Mouse (Mus musculus): ENCODE measurements around the gene Olfr679. TPM values are rescaled to one million over a fixed set of nuclear protein-coding genes. Genes with fewer than 3 reads are reported as not detected.

The Olfr679 gene
- polyA plus RNA-seq, 1 experiment, result not detected

GRCm38 (mm10) chr7:105116536-105116935 lies 35.5 kb downstream of the Olfr679 start, which contains the start of gene Olfr681:
Gene Olfr681 (plus strand): TSS chr7:105116836.
- Histone ChIP-seq H3K9ac (ENCODE audit: low read depth, poor library complexity, severe bottlenecking) (no peak within 1 kb of the TSS), H3K36me3 (ENCODE audit: control insufficient read depth, insufficient read depth, low read length, poor library complexity, severe bottlenecking) (no peaks in the 10 kb centered on the region), H3K4me1 (ENCODE audit: control insufficient read depth, insufficient read depth, low read length) (no peaks in the 10 kb centered on the region), H3K9me3 (replicated peaks; ENCODE audit: control insufficient read depth, insufficient read depth, low read length, poor library complexity, severe bottlenecking) (no peaks in the 10 kb centered on the region), H3K4me3 (ENCODE audit: low read depth, low read length) (no peak within 1 kb of the TSS), H3K27ac (ENCODE audit: insufficient read depth, low read length) (no peak within 1 kb of the TSS), H3K27me3 (ENCODE audit: control insufficient read depth, insufficient read depth, low read length, poor library complexity, severe bottlenecking) (no peaks in the 10 kb centered on the region)
- TF ChIP-seq EP300 (IDR thresholded peaks at IDR 0.05; ENCODE audit: insufficient read depth, low read depth, low read length) (no peak), POLR2A (IDR thresholded peaks at IDR 0.05; ENCODE audit: insufficient read depth, low read length) (no peak), CTCF (IDR thresholded peaks at IDR 0.05; ENCODE audit: low read depth, low read length) (no peak)

Other genes with a start within 250 kb of the Olfr679 start
- gene Usp17lb, start 238.6 kb upstream of the Olfr679 start, polyA plus RNA-seq (2011; ENCODE audit: insufficient read depth, insufficient read length, low read depth, missing spikeins), result not detected in 2 replicates
- gene Usp17la, start 224.2 kb upstream of the Olfr679 start, polyA plus RNA-seq (2011; ENCODE audit: insufficient read depth, insufficient read length, low read depth, missing spikeins), result 0.29 TPM in 1 of 2 replicates, not detected in the other
- gene Olfr665, start 203.2 kb upstream of the Olfr679 start, polyA plus RNA-seq (2011; ENCODE audit: insufficient read depth, insufficient read length, low read depth, missing spikeins), result not detected in 2 replicates
- not detected in 2 replicates for gene Olfr666, start 185.3 kb upstream of the Olfr679 start, polyA plus RNA-seq (2011; ENCODE audit: insufficient read depth, insufficient read length, low read depth, missing spikeins)
- gene Olfr667, start 159.7 kb upstream of the Olfr679 start, polyA plus RNA-seq (2011; ENCODE audit: insufficient read depth, insufficient read length, low read depth, missing spikeins), result not detected in 2 replicates
- gene Olfr668, start 153.1 kb upstream of the Olfr679 start, polyA plus RNA-seq (2011; ENCODE audit: insufficient read depth, insufficient read length, low read depth, missing spikeins), result not detected in 2 replicates
- gene Olfr669, start 147.0 kb upstream of the Olfr679 start, polyA plus RNA-seq (2011; ENCODE audit: insufficient read depth, insufficient read length, low read depth, missing spikeins), result not detected in 2 replicates
- gene Olfr670, start 118.6 kb upstream of the Olfr679 start, polyA plus RNA-seq (2011; ENCODE audit: insufficient read depth, insufficient read length, low read depth, missing spikeins), result not detected in 2 replicates
- gene Olfr671, start 102.1 kb upstream of the Olfr679 start, polyA plus RNA-seq (2011; ENCODE audit: insufficient read depth, insufficient read length, low read depth, missing spikeins), result not detected in 2 replicates
- not detected in 2 replicates for gene Olfr672, start 79.2 kb upstream of the Olfr679 start, polyA plus RNA-seq (2011; ENCODE audit: insufficient read depth, insufficient read length, low read depth, missing spikeins)
- not detected in 2 replicates for gene Olfr675, start 52.7 kb upstream of the Olfr679 start, polyA plus RNA-seq (2011; ENCODE audit: insufficient read depth, insufficient read length, low read depth, missing spikeins)
- gene Olfr676, start 48.5 kb upstream of the Olfr679 start, polyA plus RNA-seq (2011; ENCODE audit: insufficient read depth, insufficient read length, low read depth, missing spikeins), result not detected in 2 replicates
- not detected in 2 replicates for gene Olfr677, start 29.8 kb upstream of the Olfr679 start, polyA plus RNA-seq (2011; ENCODE audit: insufficient read depth, insufficient read length, low read depth, missing spikeins)
- gene Olfr678, start 16.7 kb upstream of the Olfr679 start, polyA plus RNA-seq (2011; ENCODE audit: insufficient read depth, insufficient read length, low read depth, missing spikeins), result not detected in 2 replicates
- gene Olfr680-ps1, start 11.6 kb downstream of the Olfr679 start, polyA plus RNA-seq (2011; ENCODE audit: insufficient read depth, insufficient read length, low read depth, missing spikeins), result not detected in 2 replicates
- gene Olfr681, start 35.6 kb downstream of the Olfr679 start, polyA plus RNA-seq (2011; ENCODE audit: insufficient read depth, insufficient read length, low read depth, missing spikeins), result not detected in 2 replicates
- not detected in 2 replicates for gene Olfr683, start 65.8 kb downstream of the Olfr679 start, polyA plus RNA-seq (2011; ENCODE audit: insufficient read depth, insufficient read length, low read depth, missing spikeins)
- gene Olfr684, start 82.4 kb downstream of the Olfr679 start, polyA plus RNA-seq (2011; ENCODE audit: insufficient read depth, insufficient read length, low read depth, missing spikeins), result not detected in 2 replicates
- gene Olfr685, start 104.8 kb downstream of the Olfr679 start, polyA plus RNA-seq (2011; ENCODE audit: insufficient read depth, insufficient read length, low read depth, missing spikeins), result not detected in 2 replicates
- not detected in 2 replicates for gene Olfr686, start 126.3 kb downstream of the Olfr679 start, polyA plus RNA-seq (2011; ENCODE audit: insufficient read depth, insufficient read length, low read depth, missing spikeins)
- not detected in 2 replicates for gene Olfr688, start 206.9 kb downstream of the Olfr679 start, polyA plus RNA-seq (2011; ENCODE audit: insufficient read depth, insufficient read length, low read depth, missing spikeins)
- gene Olfr689, start 230.0 kb downstream of the Olfr679 start, polyA plus RNA-seq (2011; ENCODE audit: insufficient read depth, insufficient read length, low read depth, missing spikeins), result not detected in 2 replicates